Mouse (Mus musculus): ENCODE results near the gene Sema5a. TPM values are rescaled to one million over a fixed set of nuclear protein-coding genes. Genes with fewer than 3 reads are reported as not detected.

The Sema5a gene
- polyA plus RNA-seq, 1 experiment, result 6.4 TPM

DNA sequence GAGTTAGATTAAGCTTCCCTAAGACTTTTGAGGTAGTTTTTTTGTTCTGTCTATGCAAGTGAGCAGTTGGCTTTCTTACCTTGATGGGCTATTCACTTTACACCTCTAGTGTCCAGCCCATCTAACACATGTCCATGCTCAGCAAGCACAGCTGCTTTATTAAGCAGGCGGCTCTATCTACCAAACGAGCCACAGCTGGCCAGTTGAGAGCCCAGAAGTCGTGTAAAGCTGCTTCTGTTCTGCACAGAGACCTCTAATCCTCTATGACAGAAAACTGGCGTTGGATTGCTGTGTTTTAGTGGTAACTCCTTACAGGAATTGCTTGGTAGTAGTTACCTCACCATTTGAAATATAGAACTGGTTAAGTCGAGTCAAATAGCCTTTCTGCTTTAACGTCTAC, 126.8 kb downstream of the Sema5a start:
- Histone ChIP-seq H3K4me3 (ENCODE audit: insufficient read depth, poor library complexity, severe bottlenecking) (no peak overlapping the region), H3K79me3 (ENCODE audit: low read depth) (peaks cover 3% of the 10 kb centered on the region), H3K79me2 (ENCODE audit: control insufficient read depth, insufficient read depth) (peaks cover 5% of the 10 kb centered on the region), H3K27me3 (ENCODE audit: control insufficient read depth, insufficient read depth, insufficient read length) (no peaks in the 10 kb centered on the region), H3K36me3 (ENCODE audit: control insufficient read depth, insufficient read depth) (no peaks in the 10 kb centered on the region), H3ac (ENCODE audit: control insufficient read depth, insufficient read length, low read depth) (no peak overlapping the region)
- TF ChIP-seq MYOG (IDR thresholded peaks at IDR 0.05; ENCODE audit: control insufficient read depth, extremely low read depth, insufficient read length), result no peak
- TF ChIP-seq MAX (IDR thresholded peaks at IDR 0.05), result no peak
- TF ChIP-seq MYOD1 (IDR thresholded peaks at IDR 0.05; ENCODE audit: control insufficient read depth, insufficient read length, low read depth), result no peak
- TF ChIP-seq CEBPB (IDR thresholded peaks at IDR 0.05; ENCODE audit: low read depth), result no peak

DNA sequence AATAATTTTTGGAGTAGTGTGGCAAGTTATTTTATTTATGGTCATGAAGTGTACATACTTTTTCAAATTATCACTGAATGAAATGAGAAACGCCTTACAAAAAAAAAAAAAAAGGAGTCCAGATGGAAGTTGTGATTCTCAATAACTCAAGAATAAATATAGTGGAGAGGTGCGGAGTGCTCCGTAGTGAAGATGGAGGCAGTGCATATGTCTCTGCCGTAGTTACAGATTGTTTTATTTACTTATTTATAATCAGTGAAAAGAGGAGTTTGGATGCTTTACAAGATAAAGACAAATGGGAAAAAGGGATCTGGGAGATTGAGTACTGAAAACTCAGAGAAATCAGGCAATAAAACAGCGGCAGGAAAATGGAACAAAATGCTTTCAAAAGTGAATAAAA, 131.7 kb downstream of the Sema5a start:
- H3K4me3 ChIP-seq (ENCODE audit: insufficient read depth, poor library complexity, severe bottlenecking), result no peak overlapping the region

DNA sequence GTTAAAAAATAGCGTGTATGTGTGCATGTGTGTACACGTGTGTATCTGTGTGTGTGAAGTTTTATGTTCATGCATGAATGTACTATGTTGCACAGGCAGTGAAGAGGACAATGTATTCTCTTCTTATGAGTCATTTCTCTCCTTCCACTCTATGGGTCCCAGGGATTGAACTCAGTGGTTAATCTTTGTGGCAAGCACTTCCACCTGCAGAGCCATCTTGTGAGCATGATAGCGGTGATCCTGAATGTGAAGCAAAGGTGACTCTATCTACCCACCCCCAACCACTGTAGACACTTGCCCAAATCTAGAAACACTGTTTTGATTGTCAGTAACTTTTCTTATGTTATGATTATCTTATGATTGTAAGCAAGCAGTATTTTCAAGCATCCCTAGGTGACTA, 133.2 kb downstream of the Sema5a start:
- no peaks in the 10 kb centered on the region for H3K36me3 ChIP-seq (ENCODE audit: control insufficient read depth, insufficient read depth)
- H3ac ChIP-seq (ENCODE audit: control insufficient read depth, insufficient read length, low read depth), result no peak overlapping the region
- TF ChIP-seq USF1 (IDR thresholded peaks at IDR 0.05; ENCODE audit: low read depth), result no peak
- no peak for TF ChIP-seq CEBPB (IDR thresholded peaks at IDR 0.05; ENCODE audit: low read depth)
- TF ChIP-seq MAX (IDR thresholded peaks at IDR 0.05), result no peak
- no peak for TF ChIP-seq MYOD1 (IDR thresholded peaks at IDR 0.05; ENCODE audit: control insufficient read depth, insufficient read length, low read depth)
- TF ChIP-seq CTCF (IDR thresholded peaks at IDR 0.05; ENCODE audit: control insufficient read depth, insufficient read depth, insufficient read length), result no peak
- TF ChIP-seq MYOG (IDR thresholded peaks at IDR 0.05; ENCODE audit: control insufficient read depth, extremely low read depth, insufficient read length), result no peak
- TF ChIP-seq FOSL1 (IDR thresholded peaks at IDR 0.05; ENCODE audit: insufficient read depth, low read length, poor library complexity, severe bottlenecking), result no peak
- peaks cover 8% of the 10 kb centered on the region for H3K79me2 ChIP-seq (ENCODE audit: control insufficient read depth, insufficient read depth)
- H3K4me3 ChIP-seq (ENCODE audit: insufficient read depth, poor library complexity, severe bottlenecking), result no peak overlapping the region
- H3K27me3 ChIP-seq (ENCODE audit: control insufficient read depth, insufficient read depth, insufficient read length), result no peaks in the 10 kb centered on the region
- H3K79me3 ChIP-seq (ENCODE audit: low read depth), result peaks cover 2% of the 10 kb centered on the region

More for the DNA sequence above, 131.7 kb downstream of the Sema5a start:
- H3K79me2 ChIP-seq (ENCODE audit: control insufficient read depth, insufficient read depth), result peaks cover 8% of the 10 kb centered on the region
- no peaks in the 10 kb centered on the region for H3K27me3 ChIP-seq (ENCODE audit: control insufficient read depth, insufficient read depth, insufficient read length)
- peaks cover 5% of the 10 kb centered on the region for H3K79me3 ChIP-seq (ENCODE audit: low read depth)
- H3ac ChIP-seq (ENCODE audit: control insufficient read depth, insufficient read length, low read depth), result no peak overlapping the region
- no peak for TF ChIP-seq CTCF (IDR thresholded peaks at IDR 0.05; ENCODE audit: control insufficient read depth, insufficient read depth, insufficient read length)
- no peaks in the 10 kb centered on the region for H3K36me3 ChIP-seq (ENCODE audit: control insufficient read depth, insufficient read depth)

- Histone ChIP-seq H3K27me3 (ENCODE audit: control insufficient read depth, insufficient read depth, insufficient read length) (no peaks in the 10 kb centered on the region), H3K4me3 (ENCODE audit: insufficient read depth, poor library complexity, severe bottlenecking) (no peak overlapping the region), H3K79me2 (ENCODE audit: control insufficient read depth, insufficient read depth) (peaks cover 8% of the 10 kb centered on the region), H3K79me3 (ENCODE audit: low read depth) (peaks cover 2% of the 10 kb centered on the region), H3ac (ENCODE audit: control insufficient read depth, insufficient read length, low read depth) (no peak overlapping the region), H3K36me3 (ENCODE audit: control insufficient read depth, insufficient read depth) (no peaks in the 10 kb centered on the region)
- TF ChIP-seq CTCF (IDR thresholded peaks at IDR 0.05; ENCODE audit: control insufficient read depth, insufficient read depth, insufficient read length) (no peak), FOSL1 (IDR thresholded peaks at IDR 0.05; ENCODE audit: insufficient read depth, low read length, poor library complexity, severe bottlenecking) (no peak), CEBPB (IDR thresholded peaks at IDR 0.05; ENCODE audit: low read depth) (no peak), MAX (IDR thresholded peaks at IDR 0.05) (no peak), MYOD1 (IDR thresholded peaks at IDR 0.05; ENCODE audit: control insufficient read depth, insufficient read length, low read depth) (no peak), USF1 (IDR thresholded peaks at IDR 0.05; ENCODE audit: low read depth) (no peak), MYOG (IDR thresholded peaks at IDR 0.05; ENCODE audit: control insufficient read depth, extremely low read depth, insufficient read length) (no peak)
These were observed 135.7 kb downstream of the Sema5a start for GRCm38 (mm10) chr15:32380311-32380710.

DNA sequence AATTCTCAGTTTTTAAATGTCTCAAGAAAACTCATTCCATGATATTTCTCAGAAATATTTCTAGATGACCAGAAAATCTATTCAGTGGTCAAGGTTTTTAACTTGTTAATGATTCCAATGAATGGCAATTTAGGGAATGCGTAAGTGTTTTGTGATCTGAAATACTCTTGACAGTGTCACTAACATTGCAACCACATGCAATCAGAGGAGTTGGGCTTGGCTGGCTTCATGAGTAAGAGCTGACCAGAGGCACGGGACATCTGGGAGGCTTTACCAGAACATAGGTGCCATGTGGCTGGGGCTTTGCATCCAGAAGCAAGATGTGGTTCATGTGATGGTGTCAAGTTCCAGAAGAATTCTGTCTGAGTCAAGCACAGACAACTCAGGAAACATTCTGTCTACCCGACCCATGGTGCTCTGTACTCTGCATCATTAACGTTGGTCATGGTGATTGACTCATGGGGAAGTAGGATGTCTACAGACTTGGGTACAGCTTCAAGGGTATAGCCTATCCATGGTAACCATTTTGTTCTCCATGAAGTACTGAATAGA, 138.4 kb downstream of the Sema5a start:
- no peaks in the 10 kb centered on the region for H3K36me3 ChIP-seq (ENCODE audit: control insufficient read depth, insufficient read depth)
- no peak overlapping the region for H3K4me3 ChIP-seq (ENCODE audit: insufficient read depth, poor library complexity, severe bottlenecking)
- peaks cover 8% of the 10 kb centered on the region for H3K79me2 ChIP-seq (ENCODE audit: control insufficient read depth, insufficient read depth)
- TF ChIP-seq MYOD1 (IDR thresholded peaks at IDR 0.05; ENCODE audit: control insufficient read depth, insufficient read length, low read depth) (no peak), MYOG (IDR thresholded peaks at IDR 0.05; ENCODE audit: control insufficient read depth, extremely low read depth, insufficient read length) (no peak), CEBPB (IDR thresholded peaks at IDR 0.05; ENCODE audit: low read depth) (peak; percentile 21), MAX (IDR thresholded peaks at IDR 0.05) (peak; percentile 76), USF1 (IDR thresholded peaks at IDR 0.05; ENCODE audit: low read depth) (peak; percentile 25)
- no peak overlapping the region for H3ac ChIP-seq (ENCODE audit: control insufficient read depth, insufficient read length, low read depth)
- no peaks in the 10 kb centered on the region for H3K27me3 ChIP-seq (ENCODE audit: control insufficient read depth, insufficient read depth, insufficient read length)
- peaks cover 2% of the 10 kb centered on the region for H3K79me3 ChIP-seq (ENCODE audit: low read depth)

DNA sequence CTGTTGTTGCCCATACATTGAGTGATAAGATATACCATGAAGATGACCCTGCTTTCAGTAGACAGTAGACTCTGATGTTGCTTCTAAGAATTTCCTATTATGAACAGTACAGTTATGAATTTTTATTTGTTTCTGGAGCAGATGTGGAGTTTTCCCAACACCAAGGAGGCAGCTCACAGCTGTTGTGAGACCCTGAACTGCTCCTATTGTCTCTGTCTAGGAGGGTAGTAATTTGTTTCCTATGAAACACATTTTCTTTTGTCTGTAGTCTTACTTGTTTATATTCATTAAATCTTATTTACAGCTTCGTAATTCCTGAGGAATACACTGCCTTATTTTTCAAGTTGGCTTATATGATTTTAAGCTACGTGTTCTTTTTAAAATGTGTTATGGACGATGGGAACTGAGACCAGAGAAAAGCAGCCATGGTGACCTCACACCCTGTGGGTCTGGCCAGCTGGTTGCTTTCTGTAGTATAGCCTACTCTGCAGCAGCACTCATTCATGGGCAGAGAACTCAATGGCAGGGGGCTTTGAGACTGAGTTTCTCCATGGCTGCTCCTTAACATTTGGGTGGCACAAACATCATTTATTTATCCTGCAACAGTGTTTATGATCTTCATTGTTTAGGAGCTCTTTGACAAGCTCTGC, 151.8 kb downstream of the Sema5a start:
- Histone ChIP-seq H3K36me3 (ENCODE audit: control insufficient read depth, insufficient read depth) (no peaks in the 10 kb centered on the region), H3ac (ENCODE audit: control insufficient read depth, insufficient read length, low read depth) (no peak overlapping the region)

More for the DNA sequence above, 151.8 kb downstream of the Sema5a start:
- H3K79me3 ChIP-seq (ENCODE audit: low read depth), result no peaks in the 10 kb centered on the region
- no peak for TF ChIP-seq MYOG (IDR thresholded peaks at IDR 0.05; ENCODE audit: control insufficient read depth, extremely low read depth, insufficient read length)
- H3K4me3 ChIP-seq (ENCODE audit: insufficient read depth, poor library complexity, severe bottlenecking), result no peak overlapping the region
- no peaks in the 10 kb centered on the region for H3K27me3 ChIP-seq (ENCODE audit: control insufficient read depth, insufficient read depth, insufficient read length)
- H3K79me2 ChIP-seq (ENCODE audit: control insufficient read depth, insufficient read depth), result no peaks in the 10 kb centered on the region
